Mouse (Mus musculus) cortical plate, adult 2 months (tissue): ENCODE results near the gene Thbs3.

Experiments
- CTCF ChIP-seq: fragments of 200-500 bp; IDR thresholded peaks from 2 replicates; pipeline ENCODE4 v1.5.1; 2011; ENCODE audit warnings: mild to moderate bottlenecking, control low read depth, low read length; ENCODE audit not compliant: insufficient read depth; ENCODE audit errors: extremely low read depth
- POLR2A ChIP-seq: fragments of 200-500 bp; IDR thresholded peaks from 2 replicates; pipeline ENCODE4 v1.6.1; 2011; ENCODE audit warnings: mild to moderate bottlenecking, low read length, control low read depth; ENCODE audit not compliant: insufficient read depth; ENCODE audit errors: extremely low read depth

GRCm38 (mm10) chr3:89175544-89175943, 39.4 kb upstream of the Thbs3 start:
- TF ChIP-seq CTCF = no peak
- TF ChIP-seq POLR2A = no peak
